Mouse (Mus musculus): ENCODE data around the gene Tnrc6a. TPM values are rescaled to one million over a fixed set of nuclear protein-coding genes. Genes with fewer than 3 reads are reported as not detected.

Tnrc6a gene
- polyA plus RNA-seq, 1 experiment from 2014 or later, result 57.8 TPM

- Histone ChIP-seq H3K4me1 (ENCODE audit: control insufficient read depth, insufficient read depth, low read length) (no peaks in the 10 kb centered on the region), H3K27ac (ENCODE audit: low read depth, low read length) (no peak overlapping the region), H3K4me3 (ENCODE audit: low read depth, low read length) (no peak overlapping the region), H3K36me3 (ENCODE audit: control insufficient read depth, insufficient read depth, low read length) (peaks cover 26% of the 10 kb centered on the region), H3K4me2 (no peak overlapping the region), H3K27me3 (ENCODE audit: control insufficient read depth, insufficient read depth, low read length) (no peaks in the 10 kb centered on the region), H3K9me3 (ENCODE audit: control insufficient read depth, low read length) (no peaks in the 10 kb centered on the region), H3K9ac (ENCODE audit: low read length) (no peak overlapping the region)
- WGBS, result 94% methylated on average over 2 of the region's 2 CpGs
- ATAC-seq (ENCODE audit: low FRiP score) (no peak), DNase-seq (ENCODE audit: low spot score, missing footprints) (no peak)
These were observed 45.9 kb downstream of the Tnrc6a start for GRCm38 (mm10) chr7:123169618-123170017.

- WGBS, result 93% methylated on average over 5 of the region's 5 CpGs
- ATAC-seq (ENCODE audit: low FRiP score) (no peak), DNase-seq (ENCODE audit: low spot score, missing footprints) (no peak)
- peaks cover 24% of the 10 kb centered on the region for H3K36me3 ChIP-seq (ENCODE audit: control insufficient read depth, insufficient read depth, low read length)
- H3K4me1 ChIP-seq (ENCODE audit: control insufficient read depth, insufficient read depth, low read length), result no peaks in the 10 kb centered on the region
- H3K27me3 ChIP-seq (ENCODE audit: control insufficient read depth, insufficient read depth, low read length), result no peaks in the 10 kb centered on the region
- H3K9me3 ChIP-seq (ENCODE audit: control insufficient read depth, low read length), result no peaks in the 10 kb centered on the region
- no peak overlapping the region for H3K27ac ChIP-seq (ENCODE audit: low read depth, low read length)
- H3K4me3 ChIP-seq (ENCODE audit: low read depth, low read length), result no peak overlapping the region
- H3K4me2 ChIP-seq, result no peak overlapping the region
- H3K9ac ChIP-seq (ENCODE audit: low read length), result no peak overlapping the region
These were observed 48.4 kb downstream of the Tnrc6a start for GRCm38 (mm10) chr7:123172101-123172500.

DNA sequence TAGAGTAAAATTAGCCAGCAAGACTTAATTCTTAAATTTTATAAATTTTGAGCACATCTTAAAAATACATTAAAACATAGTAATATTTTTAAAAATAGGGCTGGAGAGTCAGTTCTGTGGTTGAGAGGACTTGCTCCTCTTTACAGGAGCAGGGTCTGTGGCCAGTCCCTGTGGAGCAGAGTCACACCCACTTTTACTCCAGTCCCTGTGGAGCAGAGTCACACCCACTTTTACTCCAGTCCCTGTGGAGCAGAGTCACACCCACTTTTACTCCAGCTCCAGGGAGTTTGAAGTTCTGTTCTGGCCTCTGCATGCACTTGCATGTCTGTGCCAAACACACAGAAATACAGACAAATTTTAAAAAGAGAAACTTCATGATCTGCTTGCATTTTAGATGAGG, 53.5 kb downstream of the Tnrc6a start:
- DNase-seq (ENCODE audit: low spot score, missing footprints), result no peak

GRCm38 (mm10) chr7:123181787-123182701, 58.4 kb downstream of the Tnrc6a start:
- Histone ChIP-seq H3K27me3 (ENCODE audit: control insufficient read depth, insufficient read depth, low read length) (no peaks in the 10 kb centered on the region), H3K4me2 (no peak overlapping the region)
- 86% methylated on average over 20 of the region's 20 CpGs for WGBS

More for the DNA sequence above, 53.5 kb downstream of the Tnrc6a start:
- H3K27me3 ChIP-seq (ENCODE audit: control insufficient read depth, insufficient read depth, low read length), result no peaks in the 10 kb centered on the region
- H3K9me3 ChIP-seq (ENCODE audit: control insufficient read depth, low read length), result no peaks in the 10 kb centered on the region
- no peak overlapping the region for H3K4me3 ChIP-seq (ENCODE audit: low read depth, low read length)
- no peak for ATAC-seq (ENCODE audit: low FRiP score)
- peaks cover 36% of the 10 kb centered on the region for H3K36me3 ChIP-seq (ENCODE audit: control insufficient read depth, insufficient read depth, low read length)
- no peak overlapping the region for H3K4me2 ChIP-seq
- no peaks in the 10 kb centered on the region for H3K4me1 ChIP-seq (ENCODE audit: control insufficient read depth, insufficient read depth, low read length)
- no peak overlapping the region for H3K27ac ChIP-seq (ENCODE audit: low read depth, low read length)
- H3K9ac ChIP-seq (ENCODE audit: low read length), result no peak overlapping the region

DNA sequence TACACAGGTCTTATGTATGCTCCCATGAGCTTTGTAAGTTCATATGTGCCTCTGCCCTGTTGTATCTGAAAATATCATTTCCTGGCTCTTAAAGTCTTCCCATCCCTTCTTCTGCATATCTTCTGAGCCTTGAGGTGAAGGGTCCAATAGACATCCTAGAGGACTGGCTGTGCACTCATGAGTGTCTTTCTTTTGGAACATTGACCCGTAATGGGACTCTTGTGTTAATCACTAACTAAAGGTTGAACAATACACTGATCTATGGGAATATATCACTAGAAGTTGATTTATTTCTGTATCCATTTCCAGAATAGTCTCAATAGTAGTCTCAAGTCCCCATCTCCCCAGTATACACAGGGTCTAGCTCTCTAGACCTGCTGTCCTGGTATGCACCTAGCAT, 61.2 kb downstream of the Tnrc6a start:
- Histone ChIP-seq H3K9ac (ENCODE audit: low read length) (no peak overlapping the region), H3K4me2 (no peak overlapping the region), H3K36me3 (ENCODE audit: control insufficient read depth, insufficient read depth, low read length) (peaks cover 55% of the 10 kb centered on the region), H3K27ac (ENCODE audit: low read depth, low read length) (no peak overlapping the region), H3K27me3 (ENCODE audit: control insufficient read depth, insufficient read depth, low read length) (no peaks in the 10 kb centered on the region), H3K4me3 (ENCODE audit: low read depth, low read length) (no peak overlapping the region), H3K4me1 (ENCODE audit: control insufficient read depth, insufficient read depth, low read length) (no peaks in the 10 kb centered on the region), H3K9me3 (ENCODE audit: control insufficient read depth, low read length) (no peaks in the 10 kb centered on the region)
- 92% methylated on average over 1 of the region's 1 CpGs for WGBS
- ATAC-seq (ENCODE audit: low FRiP score) (no peak), DNase-seq (ENCODE audit: low spot score, missing footprints) (no peak)

More at GRCm38 (mm10) chr7:123181787-123182701, 58.4 kb downstream of the Tnrc6a start:
- H3K9ac ChIP-seq (ENCODE audit: low read length), result no peak overlapping the region
- DNase-seq (ENCODE audit: low spot score, missing footprints) (no peak), ATAC-seq (ENCODE audit: low FRiP score) (no peak)
- peaks cover 42% of the 10 kb centered on the region for H3K36me3 ChIP-seq (ENCODE audit: control insufficient read depth, insufficient read depth, low read length)
- no peaks in the 10 kb centered on the region for H3K4me1 ChIP-seq (ENCODE audit: control insufficient read depth, insufficient read depth, low read length)
- H3K27ac ChIP-seq (ENCODE audit: low read depth, low read length), result no peak overlapping the region
- H3K4me3 ChIP-seq (ENCODE audit: low read depth, low read length), result no peak overlapping the region
- no peaks in the 10 kb centered on the region for H3K9me3 ChIP-seq (ENCODE audit: control insufficient read depth, low read length)

DNA sequence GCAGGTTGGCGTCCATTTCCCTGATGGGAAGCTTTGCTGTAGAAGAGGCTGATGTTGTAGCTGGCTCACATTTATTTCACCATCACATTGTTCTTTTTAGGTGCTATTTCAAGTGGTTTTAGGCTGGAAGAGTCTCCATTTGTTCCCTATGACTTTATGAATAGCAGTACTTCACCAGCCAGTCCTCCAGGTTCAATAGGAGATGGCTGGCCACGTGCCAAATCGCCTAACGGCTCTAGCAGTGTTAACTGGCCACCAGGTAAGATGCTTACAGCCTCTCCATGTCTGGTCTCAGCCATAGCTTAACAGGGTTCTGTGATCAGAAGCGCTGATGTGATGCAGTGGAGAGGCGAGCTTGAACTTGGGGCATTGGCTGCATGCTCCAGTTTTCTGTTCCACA, 62.8 kb downstream of the Tnrc6a start:
- no peak overlapping the region for H3K27ac ChIP-seq (ENCODE audit: low read depth, low read length)
- no peaks in the 10 kb centered on the region for H3K27me3 ChIP-seq (ENCODE audit: control insufficient read depth, insufficient read depth, low read length)
- no peaks in the 10 kb centered on the region for H3K9me3 ChIP-seq (ENCODE audit: control insufficient read depth, low read length)
- H3K36me3 ChIP-seq (ENCODE audit: control insufficient read depth, insufficient read depth, low read length), result peaks cover 47% of the 10 kb centered on the region
- no peak overlapping the region for H3K9ac ChIP-seq (ENCODE audit: low read length)
- no peak overlapping the region for H3K4me3 ChIP-seq (ENCODE audit: low read depth, low read length)
- H3K4me1 ChIP-seq (ENCODE audit: control insufficient read depth, insufficient read depth, low read length), result no peaks in the 10 kb centered on the region
- ATAC-seq (ENCODE audit: low FRiP score) (no peak), DNase-seq (ENCODE audit: low spot score, missing footprints) (no peak)
- WGBS, result 92% methylated on average over 6 of the region's 6 CpGs
- no peak overlapping the region for H3K4me2 ChIP-seq

GRCm38 (mm10) chr7:123187246-123187645, 63.6 kb downstream of the Tnrc6a start:
- Histone ChIP-seq H3K4me1 (ENCODE audit: control insufficient read depth, insufficient read depth, low read length) (no peaks in the 10 kb centered on the region), H3K4me3 (ENCODE audit: low read depth, low read length) (no peak overlapping the region), H3K4me2 (no peak overlapping the region), H3K27me3 (ENCODE audit: control insufficient read depth, insufficient read depth, low read length) (no peaks in the 10 kb centered on the region), H3K36me3 (ENCODE audit: control insufficient read depth, insufficient read depth, low read length) (peaks cover 44% of the 10 kb centered on the region), H3K9ac (ENCODE audit: low read length) (no peak overlapping the region), H3K9me3 (ENCODE audit: control insufficient read depth, low read length) (no peaks in the 10 kb centered on the region), H3K27ac (ENCODE audit: low read depth, low read length) (no peak overlapping the region)
- ATAC-seq (ENCODE audit: low FRiP score) (no peak), DNase-seq (ENCODE audit: low spot score, missing footprints) (no peak)
- WGBS, result 82% methylated on average over 4 of the region's 4 CpGs

GRCm38 (mm10) chr7:123188462-123188861, 64.8 kb downstream of the Tnrc6a start:
- no peak overlapping the region for H3K4me2 ChIP-seq
- no peaks in the 10 kb centered on the region for H3K27me3 ChIP-seq (ENCODE audit: control insufficient read depth, insufficient read depth, low read length)
- H3K27ac ChIP-seq (ENCODE audit: low read depth, low read length), result no peak overlapping the region
- peaks cover 37% of the 10 kb centered on the region for H3K36me3 ChIP-seq (ENCODE audit: control insufficient read depth, insufficient read depth, low read length)
- ATAC-seq (ENCODE audit: low FRiP score), result no peak
- DNase-seq (ENCODE audit: low spot score, missing footprints), result no peak
- H3K4me3 ChIP-seq (ENCODE audit: low read depth, low read length), result no peak overlapping the region
- H3K9me3 ChIP-seq (ENCODE audit: control insufficient read depth, low read length), result no peaks in the 10 kb centered on the region
- H3K4me1 ChIP-seq (ENCODE audit: control insufficient read depth, insufficient read depth, low read length), result no peaks in the 10 kb centered on the region
- H3K9ac ChIP-seq (ENCODE audit: low read length), result no peak overlapping the region
- 90% methylated on average over 3 of the region's 3 CpGs for WGBS

GRCm38 (mm10) chr7:123189762-123190161, 66.1 kb downstream of the Tnrc6a start:
- Histone ChIP-seq H3K9me3 (ENCODE audit: control insufficient read depth, low read length) (no peaks in the 10 kb centered on the region), H3K27me3 (ENCODE audit: control insufficient read depth, insufficient read depth, low read length) (no peaks in the 10 kb centered on the region), H3K4me2 (no peak overlapping the region), H3K27ac (ENCODE audit: low read depth, low read length) (no peak overlapping the region), H3K4me3 (ENCODE audit: low read depth, low read length) (no peak overlapping the region), H3K4me1 (ENCODE audit: control insufficient read depth, insufficient read depth, low read length) (no peaks in the 10 kb centered on the region), H3K36me3 (ENCODE audit: control insufficient read depth, insufficient read depth, low read length) (peaks cover 33% of the 10 kb centered on the region), H3K9ac (ENCODE audit: low read length) (no peak overlapping the region)
- no peak for ATAC-seq (ENCODE audit: low FRiP score)
- WGBS, result 96% methylated on average over 8 of the region's 8 CpGs
- DNase-seq (ENCODE audit: low spot score, missing footprints), result no peak

Measured in midbrain, embryonic 11.5 days (tissue).